Mouse (Mus musculus): Measurements from ENCODE around the gene Grm8. TPM values are rescaled to one million over a fixed set of nuclear protein-coding genes. Genes with fewer than 3 reads are reported as not detected.

Gene Grm8
- not detected for polyA plus RNA-seq (2015; fragmentation: Illumina TruSeq; extraction: RNeasy Lipid Tissue Mini Kit (QIAGEN cat#74804); ENCODE audit: insufficient read depth, low read depth, low replicate concordance)

DNA sequence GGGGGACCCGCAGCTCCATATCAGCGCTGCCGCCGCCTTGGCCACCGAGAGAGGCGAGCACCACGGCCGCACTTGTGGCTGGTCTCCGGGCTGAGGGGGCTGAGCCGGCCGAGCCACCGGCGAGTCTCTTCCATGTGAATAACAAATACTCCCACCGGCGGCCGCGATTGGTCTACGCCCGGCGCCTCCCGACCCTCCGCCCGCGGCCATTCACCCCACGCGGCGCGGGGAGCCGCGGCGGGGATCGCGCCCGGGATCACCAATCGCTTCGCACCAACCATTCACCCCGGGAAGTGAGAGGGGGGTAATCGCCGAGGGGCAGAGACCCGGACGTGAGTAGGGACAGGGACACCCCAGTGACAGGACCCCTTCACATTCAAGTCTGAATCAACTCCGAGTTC is at the start of gene Grm8:
Grm8 (minus strand) TSS at position 178 of the 401 bp plus-strand sequence.

